Mouse (Mus musculus): ENCODE data around the gene Prr23a3. TPM values are rescaled to one million over a fixed set of nuclear protein-coding genes. Genes with fewer than 3 reads are reported as not detected.

Gene Prr23a3
- polyA plus RNA-seq, 1 experiment from 2014 or later, result 0.28 TPM

- Histone ChIP-seq H3K27me3 (ENCODE audit: low read depth, poor library complexity, severe bottlenecking) (no peaks in the 10 kb centered on the region), H3K9me3 (replicated peaks) (peaks cover 15% of the 10 kb centered on the region), H3K4me1 (no peaks in the 10 kb centered on the region), H3K36me3 (no peaks in the 10 kb centered on the region), H3K4me3 (no peak overlapping the region), H3K27ac (replicated peaks) (no peak overlapping the region)
- DNase-seq (ENCODE audit: low spot score), result no peak
- WGBS, result 87% methylated on average over 1 of the region's 1 CpGs
These were observed 36.9 kb downstream of the Prr23a3 start for GRCm38 (mm10) chr9:98901486-98901885.

DNA sequence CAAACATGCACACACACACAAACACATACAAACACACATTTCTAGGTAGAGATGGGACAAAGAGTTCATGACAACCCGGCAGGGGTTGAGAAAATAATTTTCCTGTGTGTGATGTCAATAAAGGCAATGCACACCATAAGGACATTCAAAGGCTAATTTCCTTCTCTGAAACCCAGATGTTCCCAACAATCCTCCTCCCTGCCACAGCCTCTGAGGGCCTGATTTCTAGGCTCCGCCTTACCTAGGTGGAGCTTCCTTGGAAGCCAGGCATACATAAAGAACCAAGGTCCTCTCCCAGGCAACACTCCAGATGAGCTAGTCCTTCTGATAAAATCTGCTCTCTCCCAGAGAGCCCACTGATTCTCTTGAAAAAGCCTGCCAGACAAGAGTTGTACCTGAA is 38.3 kb downstream of the Prr23a3 start, which contains the start of gene 7420426K07Rik:
TSS of gene 7420426K07Rik (plus strand) at position 301 of the 400 bp plus-strand sequence.
- H3K9me3 ChIP-seq (replicated peaks), result peaks cover 2% of the 10 kb centered on the region; the same call in 1 of the 2 replicates
- H3K4me3 ChIP-seq, result no peak within 1 kb of the TSS
- WGBS, result 91% methylated on average over 2 of the region's 2 CpGs
- no peak within 1 kb of the TSS for H3K27ac ChIP-seq (replicated peaks)
- no peak for DNase-seq (ENCODE audit: low spot score)
- no peaks in the 10 kb centered on the region for H3K27me3 ChIP-seq (ENCODE audit: low read depth, poor library complexity, severe bottlenecking)
- H3K36me3 ChIP-seq, result no peaks in the 10 kb centered on the region
- no peaks in the 10 kb centered on the region for H3K4me1 ChIP-seq

Other genes with a start within 250 kb of the Prr23a3 start
- not detected in 2 replicates for gene Prr23a1, start 22.3 kb upstream of the Prr23a3 start, polyA plus RNA-seq (2016; fragmentation: Nextera tagmentation; extraction: Ambion mirVana)
- not detected in 2 replicates for gene Prr23a2, start 8.3 kb upstream of the Prr23a3 start, polyA plus RNA-seq (2016; fragmentation: Nextera tagmentation; extraction: Ambion mirVana)
- not detected in 2 replicates for gene 7420426K07Rik, start 38.4 kb downstream of the Prr23a3 start, polyA plus RNA-seq (2016; fragmentation: Nextera tagmentation; extraction: Ambion mirVana)
- 3.5 and 4.1 TPM in 2 replicates for gene Foxl2, start 90.5 kb downstream of the Prr23a3 start, polyA plus RNA-seq (2016; fragmentation: Nextera tagmentation; extraction: Ambion mirVana)
- gene Faim, start 121.6 kb downstream of the Prr23a3 start, polyA plus RNA-seq (2016; fragmentation: Nextera tagmentation; extraction: Ambion mirVana), result 73.5 and 81.5 TPM in 2 replicates
- gene Gm1123, start 170.9 kb downstream of the Prr23a3 start, polyA plus RNA-seq (2016; fragmentation: Nextera tagmentation; extraction: Ambion mirVana), result 0.09 TPM in 1 of 2 replicates, not detected in the other